Mouse (Mus musculus): ENCODE measurements at regions not wholly inside any gene's neighbourhood (a gene's known extent, or its start where the extent isn't known, plus 50 kb on each side); places are given as distances from the start of the nearest gene placed in this dataset.

- TF ChIP-seq CTCF (conservative IDR thresholded peaks at IDR 0.05 in 1 of 2, IDR thresholded peaks at IDR 0.05 in 1 of 2; ENCODE audit: low read depth in 2 of 2, low read length in 2 of 2) (no peak), EP300 (IDR thresholded peaks at IDR 0.05; ENCODE audit: low read length) (no peak), MAX (IDR thresholded peaks at IDR 0.05; ENCODE audit: low read length) (no peak), E2F4 (IDR thresholded peaks at IDR 0.05; ENCODE audit: insufficient replicate concordance, low read depth, low read length) (no peak), UBTF (IDR thresholded peaks at IDR 0.05; ENCODE audit: low read depth, low read length) (no peak), HCFC1 (IDR thresholded peaks at IDR 0.05; ENCODE audit: low read depth, low read length) (no peak), ETS1 (conservative IDR thresholded peaks at IDR 0.05; ENCODE audit: low read depth, low read length) (no peak), TBP (conservative IDR thresholded peaks at IDR 0.05; ENCODE audit: low read depth, low read length) (no peak), POLR2A (IDR thresholded peaks at IDR 0.05; ENCODE audit: low read depth, low read length) (no peak), ZKSCAN1 (IDR thresholded peaks at IDR 0.05; ENCODE audit: borderline replicate concordance, low read depth, low read length) (no peak), MXI1 (IDR thresholded peaks at IDR 0.05; ENCODE audit: low read depth, low read length) (no peak), NELFE (IDR thresholded peaks at IDR 0.05; ENCODE audit: low read depth, low read length) (no peak), USF2 (conservative IDR thresholded peaks at IDR 0.05; ENCODE audit: low read depth, low read length) (no peak)
Measured at GRCm38 (mm10) chr3:128850327-128850977, 349.2 kb upstream of the Pitx2 start.

All from CH12.LX (cell line).